Mouse (Mus musculus) megakaryocyte, embryonic 14.5 days (primary cell): ENCODE measurements around the gene Homer1.

Source experiments
- FLI1 ChIP-seq: IDR thresholded peaks from 2 replicates; pipeline ENCODE4 v1.6.1; 2012; ENCODE audit warnings: low read length, inconsistent platforms, mixed read lengths
- GATA1 ChIP-seq: IDR thresholded peaks from 3 replicates; pipeline ENCODE4 v1.6.1; 2012; ENCODE audit warnings: mixed read lengths, low read length, inconsistent platforms, borderline replicate concordance

GRCm38 (mm10) chr13:93354420-93355278 is 55.2 kb downstream of the Homer1 start:
- TF ChIP-seq GATA1 = no peak
- TF ChIP-seq FLI1 = no peak
